Mouse (Mus musculus) cerebellum, adult 2 months (tissue): ENCODE results near the gene Ube2n. TPM values are rescaled to one million over a fixed set of nuclear protein-coding genes. Genes with fewer than 3 reads are reported as not detected.

Experiments used
- DNase-seq, 2 experiments: peaks; one replicate each; pipeline ENCODE4 v3.0.0; 2021
- H3K27ac ChIP-seq: fragments of 200-500 bp; 2 replicates; pipeline ENCODE4 v1.5.1; 2012; ENCODE audit warnings: low read length, control low read depth, inconsistent platforms; ENCODE audit not compliant: insufficient read depth
- H3K27me3 ChIP-seq: fragments of 200-500 bp; 2 replicates; pipeline ENCODE4 v1.6.1; 2012; ENCODE audit warnings: inconsistent platforms, mild to moderate bottlenecking, low read length, moderate library complexity; ENCODE audit not compliant: control insufficient read depth, insufficient read depth
- H3K4me1 ChIP-seq: fragments of 200-500 bp; 2 replicates; pipeline ENCODE4 v1.6.1; 2011; ENCODE audit warnings: low read length; ENCODE audit not compliant: control insufficient read depth, insufficient read depth
- H3K4me3 ChIP-seq: fragments of 200-500 bp; replicated peaks from 2 replicates; pipeline ENCODE3; 2011; ENCODE audit warnings: mild to moderate bottlenecking, low read depth, low read length, control low read depth; ENCODE audit not compliant: insufficient read depth
- CTCF ChIP-seq: fragments of 200-500 bp; IDR thresholded peaks from 2 replicates; pipeline ENCODE4 v1.5.1; 2011; ENCODE audit warnings: low read depth, mild to moderate bottlenecking, control low read depth, low read length, moderate library complexity, borderline replicate concordance; ENCODE audit not compliant: insufficient read depth
- POLR2A ChIP-seq: fragments of 200-500 bp; IDR thresholded peaks from 2 replicates; pipeline ENCODE4 v1.6.1; 2011; ENCODE audit warnings: low read length, control low read depth, borderline replicate concordance; ENCODE audit not compliant: insufficient read depth
- WGBS: fragments of 180-500 bp; shearing (Covaris S2); methylation state at CpG from one replicate; pipeline ENCODE4 v1.1.7; 2018; 5-methylcytosine and 5-hydroxymethylcytosine counted together
- polyA plus RNA-seq: library from polyadenylated mRNA; depleted of rRNA; stranded (reverse); fragments of >200 nt; gene quantifications from 2 replicates; pipeline ENCODE4 v1.2.3, GENCODE M21; 2012

Ube2n gene
- polyA plus RNA-seq, 1 experiment = 185 TPM

DNA sequence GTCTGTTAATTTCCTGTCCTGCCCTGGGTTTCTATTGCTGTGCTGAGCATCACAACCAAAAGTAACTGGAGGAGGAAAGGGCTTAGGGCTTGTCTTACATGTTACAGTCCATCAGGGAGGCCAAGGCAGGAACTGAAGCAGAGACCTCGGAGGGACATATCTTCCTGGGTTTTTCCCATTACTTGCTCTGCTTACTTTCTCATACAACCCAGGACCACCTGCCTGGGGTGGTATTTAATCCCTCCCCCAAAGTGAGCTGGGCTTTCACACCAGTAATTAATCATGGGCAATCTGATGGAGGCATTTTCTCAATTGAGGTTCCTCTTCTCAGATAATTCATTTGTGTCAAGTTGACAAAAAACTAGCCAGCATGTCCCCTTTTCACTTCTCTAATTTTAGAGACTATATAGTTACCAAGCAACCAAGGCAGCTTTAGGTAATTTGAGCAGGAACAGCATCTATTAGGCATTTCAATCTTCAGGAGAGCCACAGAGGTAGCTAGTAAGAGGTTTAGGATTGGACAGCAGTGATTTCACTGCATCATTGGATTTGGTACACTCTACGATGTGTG, 15.7 kb downstream of the Ube2n start:
- no peak overlapping the region for H3K27ac ChIP-seq
- no peak for DNase-seq
- no peak overlapping the region for H3K4me3 ChIP-seq
- peaks cover 7% of the 10 kb centered on the region; the same call in 1 of the 2 replicates for H3K4me1 ChIP-seq
- WGBS = 47% methylated on average over 2 of the region's 2 CpGs
- no peak for TF ChIP-seq POLR2A
- no peak for TF ChIP-seq CTCF
- no peaks in the 10 kb centered on the region for H3K27me3 ChIP-seq

DNA sequence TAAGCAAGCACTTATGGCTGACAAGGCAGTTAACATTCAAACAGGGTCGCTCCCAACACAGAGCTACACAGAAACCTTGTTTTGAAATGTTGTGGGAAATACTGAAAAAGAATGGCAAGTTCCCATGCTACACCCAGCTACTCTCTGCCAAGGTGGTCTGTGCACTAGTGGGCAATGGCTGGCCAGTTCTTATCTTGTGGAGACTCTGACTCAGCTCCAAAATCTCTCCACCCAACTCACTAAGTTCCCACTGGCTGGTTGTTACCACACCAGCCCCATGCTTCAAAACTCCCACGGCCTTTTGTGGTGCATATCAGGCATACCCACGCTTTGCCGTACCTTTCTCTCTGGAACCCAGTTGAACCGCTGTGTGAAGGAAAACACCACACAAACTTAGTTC, 18.0 kb downstream of the Ube2n start:
- no peak for TF ChIP-seq POLR2A
- no peak for TF ChIP-seq CTCF
- peaks cover 3% of the 10 kb centered on the region; the same call in 1 of the 2 replicates for H3K4me1 ChIP-seq
- 92% methylated on average over 5 of the region's 5 CpGs for WGBS
- DNase-seq = no peak
- no peak overlapping the region for H3K4me3 ChIP-seq
- no peak overlapping the region for H3K27ac ChIP-seq
- H3K27me3 ChIP-seq = no peaks in the 10 kb centered on the region

DNA sequence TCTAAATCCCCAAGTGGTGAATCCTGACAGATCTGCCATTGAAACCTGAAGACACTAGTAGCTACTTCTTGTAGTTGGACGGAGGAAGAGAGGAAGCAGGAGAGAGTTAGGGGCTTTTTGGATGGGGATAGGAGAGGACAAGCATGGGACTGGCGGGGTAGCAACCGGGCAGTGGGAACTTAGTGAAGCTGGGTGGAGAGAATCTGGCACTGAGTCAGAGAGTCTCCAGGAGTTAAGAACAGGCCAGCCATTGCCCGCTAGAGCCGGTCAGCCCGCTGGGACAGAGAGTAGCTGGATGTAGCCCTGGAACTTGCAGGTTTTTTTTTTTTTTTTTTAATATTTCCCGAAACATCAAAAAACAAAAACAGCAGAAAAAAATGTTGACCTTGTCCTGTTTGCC, 18.4 kb downstream of the Ube2n start:
- WGBS = 23% methylated on average over 7 of the region's 7 CpGs
- no peak overlapping the region for H3K27ac ChIP-seq
- H3K27me3 ChIP-seq = no peaks in the 10 kb centered on the region
- H3K4me1 ChIP-seq = peaks cover 3% of the 10 kb centered on the region; the same call in 1 of the 2 replicates
- H3K4me3 ChIP-seq = no peak overlapping the region
- no peak for DNase-seq
- TF ChIP-seq POLR2A (no peak), CTCF (no peak)

DNA sequence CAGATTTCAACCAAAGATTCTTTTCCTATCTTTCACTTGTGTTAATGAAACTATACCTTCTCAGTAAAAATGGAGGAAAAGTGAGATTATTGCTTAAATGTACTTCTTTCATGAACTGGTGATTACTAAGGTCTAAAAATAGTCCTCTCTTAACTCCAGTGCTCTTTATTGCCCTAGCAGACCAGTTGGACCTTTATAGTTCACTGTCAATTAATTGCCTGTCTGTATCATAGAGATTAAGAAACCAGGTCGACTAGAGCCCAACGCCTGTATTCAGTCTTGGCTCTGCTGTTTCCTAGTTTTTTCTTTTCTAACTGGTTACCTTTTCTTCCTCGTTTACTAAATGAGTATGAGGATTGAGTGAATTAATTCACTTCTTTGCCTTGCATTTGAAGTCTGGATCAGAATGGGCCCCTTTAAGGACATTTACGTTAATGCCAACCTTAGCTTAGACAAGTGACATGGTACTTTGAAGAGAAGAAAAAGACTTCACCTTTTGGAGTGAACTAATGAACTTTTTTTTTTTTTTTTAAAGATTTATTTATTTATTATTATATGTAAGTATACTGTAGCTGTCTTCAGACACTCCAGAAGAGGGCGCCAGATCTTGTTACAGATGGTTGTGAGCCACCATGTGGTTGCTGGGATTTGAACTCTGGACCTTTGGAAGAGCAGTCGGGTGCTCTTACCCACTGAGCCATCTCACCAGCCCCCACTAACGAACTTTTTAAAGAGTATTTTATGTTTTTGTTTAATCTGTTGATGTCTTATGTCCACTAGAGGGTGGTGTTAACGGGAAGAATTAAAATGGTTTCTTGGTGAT, 20.7 kb downstream of the Ube2n start:
- DNase-seq = no peak
- peaks cover 5% of the 10 kb centered on the region for H3K4me1 ChIP-seq
- TF ChIP-seq CTCF = no peak
- TF ChIP-seq POLR2A = no peak
- no peaks in the 10 kb centered on the region for H3K27me3 ChIP-seq
- WGBS = 85% methylated on average over 8 of the region's 8 CpGs
- no peak overlapping the region for H3K4me3 ChIP-seq
- H3K27ac ChIP-seq = no peak overlapping the region

GRCm38 (mm10) chr10:95536222-95536541, 21.2 kb downstream of the Ube2n start:
- Histone ChIP-seq H3K27me3 (no peaks in the 10 kb centered on the region), H3K4me3 (no peak overlapping the region), H3K4me1 (peaks cover 5% of the 10 kb centered on the region), H3K27ac (no peak overlapping the region)
- no peak for TF ChIP-seq CTCF
- no peak for TF ChIP-seq POLR2A
- DNase-seq = no peak
- WGBS = 91% methylated on average over 6 of the region's 6 CpGs

GRCm38 (mm10) chr10:95539260-95539659, 24.3 kb downstream of the Ube2n start:
- no peak for DNase-seq
- H3K27ac ChIP-seq = no peak overlapping the region
- H3K4me1 ChIP-seq = peaks cover 6% of the 10 kb centered on the region
- no peak for TF ChIP-seq POLR2A
- TF ChIP-seq CTCF = no peak
- no peak overlapping the region for H3K4me3 ChIP-seq
- H3K27me3 ChIP-seq = no peaks in the 10 kb centered on the region
- WGBS = 15% methylated on average over 3 of the region's 3 CpGs

DNA sequence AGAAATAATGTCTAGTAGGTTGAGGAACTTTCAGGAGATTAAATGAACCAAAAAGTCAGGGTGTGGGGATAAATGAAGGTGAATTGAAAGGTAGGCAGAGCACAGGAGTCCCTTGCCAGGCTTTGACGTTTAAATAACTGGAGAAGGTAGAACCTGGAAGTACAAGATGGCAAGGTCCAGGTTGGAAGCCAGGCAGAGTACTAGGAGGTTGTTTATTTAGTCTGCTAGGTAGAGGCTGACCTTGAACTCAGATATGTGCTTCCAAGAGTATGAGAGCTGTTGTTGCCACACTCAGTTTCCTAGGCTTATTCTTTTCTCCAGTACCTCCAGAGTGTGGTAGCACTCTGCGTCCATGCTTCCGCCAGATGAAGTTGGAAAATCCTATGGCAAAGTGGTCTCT, 24.9 kb downstream of the Ube2n start:
- Histone ChIP-seq H3K27me3 (no peaks in the 10 kb centered on the region), H3K27ac (no peak overlapping the region), H3K4me1 (peaks cover 9% of the 10 kb centered on the region), H3K4me3 (no peak overlapping the region)
- TF ChIP-seq POLR2A = no peak
- no peak for TF ChIP-seq CTCF
- 74% methylated on average over 3 of the region's 3 CpGs for WGBS
- DNase-seq = no peak

GRCm38 (mm10) chr10:95542916-95543315, 28.0 kb downstream of the Ube2n start:
- Histone ChIP-seq H3K27ac (no peak overlapping the region), H3K4me1 (peaks cover 12% of the 10 kb centered on the region), H3K4me3 (no peak overlapping the region), H3K27me3 (no peaks in the 10 kb centered on the region)
- TF ChIP-seq POLR2A (no peak), CTCF (no peak)
- DNase-seq = no peak
- WGBS = 94% methylated on average over 4 of the region's 4 CpGs
